Mouse (Mus musculus): ENCODE measurements at regions not wholly inside any gene's neighbourhood (a gene's known extent, or its start where the extent isn't known, plus 50 kb on each side); places are given as distances from the start of the nearest gene placed in this dataset.
"Not testable (repeated sequence)": the region's sequence is repeated elsewhere in the genome, so short reads cannot be mapped to it uniquely, and the experiment has no call there.

DNA sequence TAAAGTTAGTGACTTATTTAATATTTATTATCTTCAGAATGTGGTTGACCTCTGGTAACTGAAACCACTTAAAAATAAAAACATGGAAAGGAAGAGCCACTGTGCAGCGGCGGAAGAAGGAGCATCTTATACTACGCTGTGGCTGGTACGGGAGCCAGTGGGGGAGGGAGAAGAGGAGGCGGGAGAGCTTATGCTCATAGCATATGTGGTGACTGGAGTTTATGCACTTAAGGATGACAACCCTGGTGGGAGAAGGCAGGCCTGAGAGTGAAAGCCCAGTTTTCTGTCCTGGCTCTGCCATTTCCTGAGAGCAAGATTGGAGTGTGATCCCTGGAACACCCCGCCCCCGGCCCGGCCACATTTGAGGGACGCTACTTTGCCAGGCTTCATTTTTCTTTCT lies 145.5 kb downstream of the Tsen15 start:
- no peak for DNase-seq (ENCODE audit: low spot score)

DNA sequence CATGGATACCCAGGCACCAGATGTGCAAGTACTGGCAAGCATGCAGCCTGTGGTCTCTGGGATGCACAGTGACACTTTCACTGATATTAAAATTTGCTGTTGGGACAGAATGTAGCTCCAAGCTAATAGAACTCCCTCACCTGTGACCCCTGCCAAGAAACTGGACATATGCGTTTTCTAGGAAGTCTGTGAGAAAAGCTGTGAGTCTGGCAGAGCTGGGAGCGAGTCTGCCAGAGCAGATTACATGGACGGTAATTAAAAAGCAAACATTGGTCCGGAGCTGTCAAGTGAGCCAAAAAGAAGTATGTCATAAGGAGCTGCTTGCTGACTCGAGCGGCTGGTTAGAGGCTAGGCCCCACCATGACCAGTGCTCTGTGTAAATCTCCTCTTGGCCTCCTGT lies 147.1 kb downstream of the Tsen15 start:
- no peak for DNase-seq (ENCODE audit: low spot score)

DNA sequence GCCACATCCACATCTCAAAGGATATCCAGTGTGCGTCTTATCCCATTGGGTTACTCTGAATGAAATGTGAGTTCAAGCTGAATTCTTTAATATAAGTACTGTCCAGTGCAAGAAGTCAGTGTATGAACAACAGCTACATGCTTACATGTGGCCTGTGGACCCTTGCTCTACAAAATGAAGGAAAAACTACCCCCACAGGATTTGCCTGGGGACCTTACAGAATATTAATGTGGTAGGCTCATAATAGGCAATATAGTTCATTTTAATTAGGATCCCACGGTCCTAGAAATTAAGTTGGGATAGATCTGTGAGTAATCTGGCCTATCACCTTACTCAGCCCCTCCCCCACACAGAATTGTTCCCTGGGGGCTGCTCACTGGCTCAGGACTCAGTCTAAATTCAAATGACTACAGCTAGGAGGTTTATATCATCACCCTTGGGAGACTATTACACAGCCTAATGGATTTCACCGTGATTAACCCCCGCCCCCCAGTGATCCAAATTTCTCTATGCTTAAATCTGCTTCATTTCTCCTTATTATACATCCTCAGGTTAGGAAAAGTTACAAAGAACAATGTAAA lies 145.4 kb upstream of the 1700025G04Rik start:
- DNase-seq (ENCODE audit: low spot score), result no peak

DNA sequence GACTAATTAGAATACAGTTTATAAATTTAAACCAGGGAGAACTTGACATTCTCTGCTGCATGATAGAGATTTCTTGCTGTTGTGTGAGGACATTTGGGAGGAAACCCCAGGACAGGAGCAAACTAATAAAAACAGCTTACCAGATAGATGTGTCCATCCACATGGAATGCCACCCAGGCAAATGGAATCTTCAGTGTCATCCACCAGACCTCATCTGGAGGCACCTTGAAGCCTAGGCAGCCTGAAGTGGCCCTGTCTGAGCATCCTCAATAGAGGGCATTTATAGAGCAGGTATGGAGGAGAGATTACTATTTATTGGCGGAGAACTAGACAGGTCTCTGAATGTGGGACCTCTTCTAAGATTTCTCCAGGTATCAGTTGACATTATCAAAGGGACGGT lies 144.8 kb upstream of the 1700025G04Rik start:
- no peak for DNase-seq (ENCODE audit: low spot score)

DNA sequence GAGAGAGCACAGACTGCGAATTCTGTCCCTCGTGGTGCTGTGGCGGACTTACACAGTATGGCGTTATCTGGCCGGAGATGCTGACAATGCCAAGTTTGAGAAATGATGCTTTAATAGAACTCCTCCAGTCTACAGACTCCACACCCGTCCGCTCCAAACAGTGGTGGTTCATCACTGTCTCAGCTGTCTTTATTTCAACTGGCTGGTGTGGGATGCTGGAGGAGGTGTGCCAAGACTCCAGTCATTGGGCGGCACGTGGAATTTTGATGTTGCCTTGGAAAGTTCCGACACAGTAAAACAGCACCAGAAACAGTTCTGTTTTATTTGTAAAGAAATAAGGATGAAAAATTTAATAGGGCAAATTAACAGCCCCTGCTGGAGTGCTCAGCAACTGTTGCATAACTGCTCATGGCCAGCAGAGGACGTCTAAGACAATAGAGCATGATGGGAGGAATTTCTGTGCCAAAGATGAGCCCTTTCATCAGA lies 141.8 kb upstream of the 1700025G04Rik start:
- DNase-seq (ENCODE audit: low spot score), result peak; percentile 10

DNA sequence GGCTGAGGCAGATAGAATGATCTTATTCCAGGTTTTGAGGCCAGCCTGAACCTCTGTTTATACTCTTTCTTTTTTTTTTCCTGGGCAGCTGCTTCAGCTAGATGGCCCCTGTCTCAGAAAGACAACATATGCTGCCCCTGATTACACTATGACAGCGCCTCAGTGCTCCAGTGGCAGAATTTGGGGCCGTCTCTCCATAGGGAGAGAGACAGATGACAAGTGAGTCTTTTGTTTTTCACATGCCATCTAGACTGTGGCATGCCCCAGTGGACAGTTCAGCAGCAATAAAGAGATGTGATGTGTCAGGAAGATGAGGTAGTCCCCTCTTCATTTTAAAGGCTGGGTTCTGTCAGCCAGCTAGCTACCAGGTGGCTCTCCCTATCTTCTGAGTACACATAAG lies 139.8 kb upstream of the 1700025G04Rik start:
- DNase-seq (ENCODE audit: low spot score), result no peak

DNA sequence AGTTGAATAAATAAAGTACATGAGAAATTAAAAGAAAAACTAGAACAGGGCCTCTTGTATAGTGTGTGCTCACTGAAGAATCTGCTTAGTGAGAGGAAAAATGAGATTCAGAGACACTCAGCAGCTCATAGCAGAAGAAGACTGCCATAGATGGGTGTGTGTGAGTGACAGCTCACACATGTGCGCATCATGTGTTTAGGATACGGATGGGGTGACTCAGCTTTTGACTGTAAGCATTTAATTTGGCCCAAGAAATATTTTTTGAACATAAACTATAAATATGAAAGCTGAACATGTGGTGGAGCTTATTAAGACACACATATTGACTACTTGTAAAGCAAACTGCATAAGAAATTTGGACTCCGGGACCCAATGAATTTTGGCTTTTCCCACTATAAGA lies 136.1 kb upstream of the 1700025G04Rik start:
- DNase-seq (ENCODE audit: low spot score), result no peak

DNA sequence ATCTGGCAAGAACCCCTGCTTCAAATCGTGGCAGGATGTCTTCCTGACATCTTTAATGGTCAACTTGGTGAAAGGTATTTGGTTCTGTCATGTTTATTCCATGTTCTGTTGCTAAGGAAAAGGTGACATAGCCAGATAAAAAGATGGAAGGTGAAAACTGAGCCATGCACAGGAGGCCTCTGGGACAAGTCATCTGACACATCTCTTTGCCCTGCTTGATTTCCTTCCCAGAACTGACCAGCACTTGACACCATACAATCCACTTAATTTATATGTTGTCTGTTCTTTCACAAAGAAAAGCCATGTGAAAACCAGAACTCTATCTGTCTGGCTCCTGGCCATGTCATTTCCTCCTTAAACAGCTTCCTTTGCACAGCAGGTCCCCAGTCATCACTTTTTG lies 133.7 kb upstream of the 1700025G04Rik start:
- no peak for DNase-seq (ENCODE audit: low spot score)

DNA sequence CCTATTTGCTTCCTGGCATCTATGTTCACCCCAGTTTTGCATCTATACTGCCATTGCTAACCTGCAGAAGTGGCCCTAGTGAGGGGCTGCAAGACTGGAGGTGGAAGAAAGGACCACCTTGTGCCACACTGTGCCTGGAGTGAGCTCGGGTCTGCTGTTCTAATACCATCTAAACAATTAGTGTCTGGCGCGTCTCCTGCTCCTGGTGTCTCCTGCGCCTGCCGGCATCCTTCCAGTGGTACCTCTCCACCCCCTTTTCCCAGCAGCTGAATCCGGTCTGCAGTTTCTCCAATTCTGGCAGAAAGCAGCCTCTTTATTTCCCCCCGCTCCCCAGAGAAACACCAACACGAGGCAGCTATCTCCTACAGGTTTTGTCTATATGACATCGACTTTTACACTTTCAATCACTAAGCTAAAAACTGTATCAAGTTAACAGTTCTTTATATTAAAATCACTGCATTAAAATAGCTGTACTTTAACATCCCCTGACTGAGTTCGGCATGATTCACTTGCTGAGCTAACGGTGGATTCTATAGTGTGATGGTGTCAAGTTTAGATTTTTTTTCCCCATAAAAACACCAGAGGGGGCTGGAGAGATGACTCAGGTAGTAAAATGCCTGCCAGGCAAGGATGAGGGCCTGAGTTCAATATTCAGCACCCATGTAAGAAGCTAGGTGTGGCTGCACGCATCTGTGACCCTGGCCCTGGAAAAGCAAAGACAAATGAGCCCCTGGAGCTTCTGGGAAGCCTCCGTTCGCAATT lies 131.1 kb upstream of the 1700025G04Rik start:
- DNase-seq (ENCODE audit: low spot score), result no peak

DNA sequence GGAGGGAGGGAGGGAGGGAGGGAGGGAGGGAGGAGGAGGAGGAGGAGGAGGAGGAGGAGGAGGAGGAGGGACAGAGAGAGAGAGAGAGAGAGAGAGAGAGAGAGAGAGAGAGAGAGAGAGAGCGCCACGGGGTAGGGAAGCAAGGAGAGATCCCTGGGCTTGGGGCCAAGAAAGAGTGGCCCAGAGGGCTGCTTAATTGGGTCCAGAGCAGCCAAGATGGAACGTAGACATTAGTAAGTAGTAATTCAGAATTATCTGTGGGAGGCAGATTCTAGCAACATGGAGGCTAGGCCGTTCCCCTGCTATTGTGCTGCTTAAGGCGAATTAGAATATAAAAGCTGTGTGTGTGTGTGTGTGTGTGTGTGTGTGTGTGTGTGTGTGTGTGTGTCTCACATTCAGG lies 129.8 kb upstream of the 1700025G04Rik start:
- not testable (repeated sequence) for DNase-seq (ENCODE audit: low spot score)

DNA sequence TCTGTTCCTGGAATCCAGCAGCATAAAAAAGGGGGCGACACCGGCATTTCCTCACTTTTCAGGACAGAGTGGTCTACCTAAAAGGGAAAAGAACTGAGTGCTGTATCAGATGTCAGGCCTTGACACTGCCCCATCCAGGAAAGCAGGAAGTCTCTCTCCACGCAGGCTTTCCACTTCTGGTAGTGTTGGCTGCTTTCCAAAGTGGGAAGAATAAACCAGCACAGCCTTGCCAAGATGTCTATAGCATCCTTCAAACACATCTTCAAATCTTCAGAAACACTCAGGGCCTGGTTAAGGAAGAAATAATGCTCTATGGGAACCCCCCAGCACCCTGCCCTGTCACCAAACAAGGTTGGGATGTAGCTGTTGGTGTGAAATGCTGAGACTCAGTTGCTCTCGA lies 127.5 kb upstream of the 1700025G04Rik start:
- DNase-seq (ENCODE audit: low spot score), result peak; percentile 19

DNA sequence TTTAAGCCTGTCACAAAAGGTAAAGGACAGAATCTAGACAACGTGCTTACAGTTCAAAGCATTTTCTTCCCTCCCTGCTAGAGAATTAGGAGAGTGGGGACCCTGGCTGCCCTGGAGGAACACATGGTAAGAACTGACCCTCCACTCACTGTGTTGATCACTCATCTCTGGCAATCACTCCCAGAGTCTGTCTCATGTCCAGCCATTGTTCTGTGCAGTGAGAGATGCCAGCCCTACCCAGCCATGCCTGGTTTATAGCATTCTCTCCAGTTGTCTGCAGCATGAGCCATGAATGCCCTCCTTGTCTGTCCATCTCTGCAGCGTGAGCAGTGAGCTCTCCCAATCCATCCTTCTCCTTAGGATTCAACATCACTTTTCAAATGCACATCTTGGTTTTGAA lies 124.5 kb upstream of the 1700025G04Rik start:
- no peak for DNase-seq (ENCODE audit: low spot score)

DNA sequence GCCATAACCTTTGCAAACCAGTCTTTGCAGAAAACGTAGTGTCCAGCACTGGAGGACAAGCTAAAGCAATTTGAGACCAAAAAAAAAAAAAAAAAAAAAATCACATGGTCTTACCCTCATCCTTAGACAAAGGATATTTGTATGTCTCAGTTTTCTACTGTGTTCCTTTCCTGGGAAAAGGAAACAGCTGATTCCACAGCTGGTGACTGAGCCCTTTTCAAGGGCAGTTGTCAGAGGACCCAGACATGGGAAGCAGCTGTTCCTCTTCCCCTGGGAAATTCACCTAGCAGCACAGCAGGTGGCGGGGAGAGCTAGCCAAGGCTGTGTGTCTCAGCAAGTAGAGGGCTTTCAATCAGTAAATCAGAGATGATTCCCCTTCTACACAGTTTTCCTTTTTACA lies 113.3 kb upstream of the 1700025G04Rik start:
- DNase-seq (ENCODE audit: low spot score), result no peak

DNA sequence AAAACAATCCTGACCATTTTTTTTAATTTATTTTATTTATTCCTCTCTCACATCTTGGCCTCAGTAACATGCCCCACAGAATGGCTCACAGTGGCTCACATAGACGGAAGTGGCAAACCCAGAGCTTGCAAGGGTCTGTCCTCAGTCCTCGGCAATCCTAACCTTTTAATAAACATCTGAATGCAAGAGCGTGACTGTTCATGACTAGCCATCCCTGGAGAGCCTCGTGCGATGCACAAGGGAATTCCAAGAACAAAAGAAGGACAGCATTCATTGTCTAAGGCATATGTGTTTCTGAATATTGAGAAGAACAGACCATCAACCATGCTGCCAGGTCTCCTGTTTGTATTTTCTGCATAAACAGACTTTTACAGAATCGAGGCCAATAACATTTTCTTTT lies 98.8 kb upstream of the 1700025G04Rik start:
- DNase-seq (ENCODE audit: low spot score), result no peak

DNA sequence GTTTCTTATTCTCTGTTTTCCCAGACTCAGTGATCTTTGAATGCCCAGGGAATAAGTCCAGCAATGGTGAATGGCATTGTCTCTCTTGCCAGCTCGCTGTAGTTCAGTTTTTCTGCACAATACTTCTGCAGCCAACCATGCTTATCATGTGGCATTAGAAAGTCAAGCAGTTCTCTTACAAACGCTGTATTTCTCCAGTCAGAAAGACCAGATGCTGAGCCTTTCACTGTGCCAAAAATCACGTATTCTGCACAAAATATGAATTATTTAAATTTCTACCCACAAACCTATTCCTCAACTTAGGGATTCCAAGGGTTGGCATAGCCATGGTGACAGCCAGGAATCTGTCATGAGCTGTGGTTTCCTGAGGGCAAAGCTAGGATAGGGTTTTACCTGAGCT lies 95.0 kb upstream of the 1700025G04Rik start:
- no peak for DNase-seq (ENCODE audit: low spot score)

DNA sequence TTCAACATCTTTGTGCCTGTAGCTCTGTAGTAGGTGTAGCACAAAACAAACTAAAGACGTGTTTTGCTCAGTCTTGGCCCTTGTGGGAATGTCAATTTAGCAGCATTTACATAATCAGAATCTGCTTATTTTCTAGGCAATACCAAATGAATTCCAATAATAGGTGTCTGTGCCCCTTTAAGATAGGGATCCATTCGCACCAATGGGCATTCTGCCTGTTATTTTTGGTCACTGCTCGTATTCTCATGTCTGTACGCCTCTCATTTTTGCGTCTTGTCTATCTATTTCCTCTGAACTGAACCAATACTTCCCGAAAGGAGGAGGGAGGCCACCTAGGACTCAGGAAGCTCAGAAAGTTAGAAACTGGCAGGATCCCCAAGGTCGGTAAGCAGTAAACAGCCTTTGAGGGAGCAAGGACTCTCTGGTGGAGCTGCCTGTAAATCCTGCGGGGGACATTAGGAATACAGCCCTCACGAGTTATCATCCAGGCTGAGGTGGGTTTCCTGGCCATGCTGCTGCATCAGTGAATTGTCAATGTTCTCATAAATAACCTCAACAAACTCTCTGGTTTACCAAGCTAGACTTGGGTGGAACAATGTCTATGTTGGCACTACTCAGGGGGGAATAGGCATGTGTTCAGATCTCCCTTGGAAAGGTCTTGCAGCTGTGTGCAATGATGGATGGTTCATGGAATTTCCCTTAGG lies 86.5 kb upstream of the 1700025G04Rik start:
- no peak for DNase-seq (ENCODE audit: low spot score)

DNA sequence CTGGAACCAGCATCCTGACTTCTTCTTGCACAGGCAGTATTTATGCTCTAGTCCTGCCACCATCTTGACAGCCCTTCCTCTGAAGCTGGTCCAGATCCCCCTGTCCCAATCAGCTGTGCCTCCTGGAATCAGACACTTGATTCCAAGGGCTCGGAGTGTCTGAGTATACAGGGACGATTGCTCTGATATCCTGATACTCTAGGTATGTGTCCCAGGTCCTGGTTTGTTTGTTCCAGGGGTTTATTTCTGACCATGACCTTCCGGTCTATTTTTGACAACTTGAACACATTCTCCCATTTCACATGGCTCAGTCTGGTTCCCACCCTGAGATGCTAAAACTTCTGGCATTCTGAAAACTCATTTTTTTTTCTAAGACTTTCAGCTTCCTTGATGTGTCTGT lies 85.8 kb upstream of the 1700025G04Rik start:
- DNase-seq (ENCODE audit: low spot score), result no peak

DNA sequence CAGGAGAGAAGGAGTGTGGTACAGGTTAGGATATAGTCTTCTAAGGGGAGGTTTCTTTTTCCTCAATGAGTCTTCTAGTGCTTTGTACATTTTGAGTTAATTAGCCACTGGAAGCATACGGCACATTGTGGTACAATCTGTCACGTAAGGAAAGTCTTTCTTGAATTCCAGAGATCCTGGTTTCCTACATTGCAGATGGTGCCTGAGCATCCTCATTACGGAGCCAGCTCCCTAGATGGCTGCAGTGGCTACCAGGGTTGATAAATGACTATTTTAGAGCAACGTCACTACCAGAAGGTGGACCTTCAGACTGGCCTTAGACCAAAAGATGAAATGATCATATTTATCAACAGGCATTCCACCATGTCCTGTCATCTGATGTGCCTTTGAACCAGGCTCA lies 84.5 kb upstream of the 1700025G04Rik start:
- no peak for DNase-seq (ENCODE audit: low spot score)

DNA sequence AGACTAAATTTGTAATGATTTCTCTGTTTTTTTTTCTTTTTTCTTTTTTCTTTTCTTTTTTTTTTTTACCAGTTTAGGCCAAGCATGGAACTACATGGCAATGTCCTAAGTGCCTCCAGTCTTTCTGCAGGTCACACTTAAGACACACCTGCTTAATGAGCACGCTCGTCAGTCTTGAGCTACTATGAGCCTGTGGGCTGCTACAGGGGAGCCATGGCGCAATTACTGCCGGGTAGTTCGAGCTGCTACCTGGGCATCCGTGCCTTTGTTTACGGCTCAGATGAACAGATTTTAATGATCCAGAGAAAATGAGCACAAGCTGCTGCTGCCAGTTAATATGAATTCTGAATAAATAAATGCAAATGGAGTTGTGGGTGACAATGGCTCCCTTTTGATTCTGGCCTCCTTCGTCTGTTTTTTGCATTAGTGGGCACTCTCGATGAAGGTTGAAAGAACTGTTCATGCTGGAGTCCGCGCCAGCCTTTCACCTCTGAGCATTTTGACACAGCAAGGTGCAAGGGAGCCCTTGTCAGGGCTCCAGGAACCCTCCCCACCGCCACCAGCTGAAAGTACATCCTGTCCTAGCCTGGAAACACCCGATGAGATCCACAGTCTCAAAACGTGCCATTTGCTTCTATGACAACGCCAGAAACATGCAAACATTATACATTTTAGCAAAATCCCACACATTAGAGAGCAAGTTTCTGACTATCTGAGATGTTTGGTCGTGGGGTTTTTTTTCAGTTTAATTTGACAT lies 81.3 kb upstream of the 1700025G04Rik start:
- no peak for DNase-seq (ENCODE audit: low spot score)

DNA sequence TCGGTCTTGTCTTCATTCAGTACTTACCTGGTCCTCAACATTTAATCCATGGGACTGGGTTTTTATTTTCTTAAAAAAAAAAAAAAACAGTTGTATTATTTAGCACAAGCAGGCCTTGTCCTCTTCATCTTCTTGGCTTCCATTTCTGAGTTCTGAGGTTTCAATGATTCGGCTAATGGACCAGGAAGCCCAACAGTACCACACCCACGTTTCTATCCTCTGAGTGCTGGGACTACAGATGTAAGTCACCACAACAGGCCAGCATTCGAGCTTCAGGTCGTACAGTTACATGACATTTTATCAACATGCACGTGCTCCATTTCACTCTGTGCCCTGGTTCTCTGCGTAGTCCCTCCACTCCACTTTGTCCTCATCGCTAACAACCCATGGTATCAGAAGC lies 80.7 kb upstream of the 1700025G04Rik start:
- no peak for DNase-seq (ENCODE audit: low spot score)

DNA sequence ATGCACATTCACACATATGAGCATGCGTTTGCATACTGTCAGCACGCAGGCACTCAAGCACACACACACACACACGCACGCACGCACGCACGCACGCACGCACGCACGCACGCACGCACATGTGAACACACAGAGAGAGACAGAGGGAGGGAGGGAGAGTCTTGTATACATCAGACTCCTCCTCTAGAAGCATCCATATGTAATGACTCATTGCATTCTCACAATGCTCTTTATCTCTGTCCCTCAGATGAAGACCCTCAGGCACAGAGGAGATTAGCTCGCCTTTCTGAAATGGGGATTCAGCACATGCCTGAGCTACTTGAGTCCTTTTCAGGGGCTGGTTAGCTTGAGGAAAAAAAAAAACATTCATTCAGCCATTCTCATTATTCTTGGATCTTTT lies 79.6 kb upstream of the 1700025G04Rik start:
- no peak for DNase-seq (ENCODE audit: low spot score)

DNA sequence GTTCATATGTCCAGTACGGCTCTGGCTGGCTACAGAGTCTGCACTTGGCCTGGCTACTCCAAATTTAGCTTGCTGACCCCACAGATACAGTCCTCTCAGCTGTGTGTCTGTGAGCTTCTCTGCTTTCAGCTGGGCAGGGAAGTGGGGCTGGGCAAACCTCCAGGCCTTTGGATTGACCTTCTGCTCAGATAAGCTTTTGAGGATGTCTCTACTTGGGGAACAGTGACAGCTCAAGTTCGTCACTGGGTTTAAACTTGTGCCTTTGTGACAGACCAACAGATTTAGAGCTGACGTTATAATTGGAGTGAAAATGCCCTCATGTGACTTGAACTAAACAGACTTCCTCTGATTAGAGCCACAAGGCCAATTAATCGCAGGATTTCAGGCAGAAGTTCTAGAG lies 78.4 kb upstream of the 1700025G04Rik start:
- DNase-seq (ENCODE audit: low spot score), result no peak

DNA sequence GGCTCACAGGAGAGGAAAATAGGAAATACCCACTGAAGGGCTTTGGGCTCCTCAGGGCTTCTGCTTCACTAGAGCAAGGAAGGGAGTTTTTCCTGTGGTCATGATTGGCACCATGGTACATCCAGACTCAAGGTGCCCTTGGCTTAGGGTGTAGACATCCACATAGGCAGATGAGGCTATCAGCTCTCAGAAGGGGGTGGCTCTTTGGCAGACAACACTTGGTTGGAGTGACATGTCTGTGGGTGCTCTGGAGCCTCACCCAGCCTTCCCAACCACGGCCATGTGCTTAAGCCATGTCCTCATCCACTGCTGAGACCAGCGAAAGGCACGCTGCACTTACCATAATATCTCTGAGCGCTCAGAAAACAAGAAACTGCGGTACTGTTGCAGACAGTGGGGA lies 77.8 kb upstream of the 1700025G04Rik start:
- no peak for DNase-seq (ENCODE audit: low spot score)

All from lung, postnatal 25 days (tissue).